Mouse (Mus musculus) stomach, postnatal 0 days (tissue): ENCODE results near the gene Pter.

Source experiments
- CTCF ChIP-seq: IDR thresholded peaks from 2 replicates; pipeline ENCODE4 v1.5.1; 2016; ENCODE audit warnings: antibody characterized with exemption, low read depth, mild to moderate bottlenecking, moderate library complexity
- EP300 ChIP-seq: optimal IDR thresholded peaks from 2 replicates; pipeline ENCODE3; 2016; ENCODE audit warnings: antibody characterized with exemption

GRCm38 (mm10) chr2:13048649-13049048, 124.8 kb downstream of the Pter start:
- TF ChIP-seq CTCF (no peak), EP300 (no peak)
